Comparison of ENCODE assay signal across 8 mouse cellular contexts in the genomic region with DNA sequence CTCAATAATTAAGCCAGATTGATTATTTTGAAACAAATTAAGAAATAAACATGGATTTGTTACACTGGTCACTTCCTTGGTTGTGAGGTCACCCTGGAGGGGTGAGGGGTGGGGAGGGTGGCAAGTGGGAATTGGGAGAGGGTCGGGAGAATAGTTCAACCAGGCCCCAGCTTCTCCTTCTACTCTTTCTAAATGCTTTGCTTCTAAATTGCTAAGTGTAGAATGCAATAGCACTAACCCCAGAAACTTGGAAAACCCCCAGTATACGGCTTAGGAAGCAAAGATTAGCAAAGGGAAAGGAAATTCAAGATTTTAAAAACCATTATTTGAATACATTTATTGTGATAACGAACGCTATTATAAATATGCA. TPM values are rescaled to one million over a fixed set of nuclear protein-coding genes. Genes with fewer than 3 reads are reported as not detected.
A peak's percentile ranks its signal among the peaks of the same experiment; 100 is the strongest.
DNase-seq lines count a peak whose midpoint lies in the region; ATAC-seq lines count a peak whose summit lies in the region.

No protein-coding gene starts in this region.

- no peaks in the 10 kb centered on the region for H3K27me3 ChIP-seq in kidney, embryonic 15.5 days
- H3K27me3 ChIP-seq in forebrain, embryonic 16.5 days (replicated peaks; ENCODE audit: control insufficient read depth, insufficient read depth, low read length), result no peaks in the 10 kb centered on the region
- no peaks in the 10 kb centered on the region for H3K27me3 ChIP-seq in midbrain, embryonic 12.5 days

- H3K4me1 ChIP-seq in kidney, embryonic 15.5 days, result peaks cover 20% of the 10 kb centered on the region
- peaks cover 24% of the 10 kb centered on the region for H3K4me1 ChIP-seq in forebrain, embryonic 16.5 days (replicated peaks; ENCODE audit: control insufficient read depth, insufficient read depth, low read length)
- peaks cover 26% of the 10 kb centered on the region for H3K4me1 ChIP-seq in midbrain, embryonic 12.5 days

- H3K9me3 ChIP-seq in kidney, embryonic 15.5 days (replicated peaks), result no peaks in the 10 kb centered on the region
- H3K9me3 ChIP-seq in forebrain, embryonic 16.5 days (ENCODE audit: control insufficient read depth, low read length), result no peaks in the 10 kb centered on the region
- no peaks in the 10 kb centered on the region for H3K9me3 ChIP-seq in midbrain, embryonic 12.5 days

- no peaks in the 10 kb centered on the region for H3K36me3 ChIP-seq in kidney, embryonic 15.5 days
- H3K36me3 ChIP-seq in forebrain, embryonic 16.5 days (ENCODE audit: control insufficient read depth, insufficient read depth), result no peaks in the 10 kb centered on the region
- H3K36me3 ChIP-seq in midbrain, embryonic 12.5 days, result no peaks in the 10 kb centered on the region

- H3K27ac ChIP-seq in kidney, embryonic 15.5 days, result no peak overlapping the region
- no peak overlapping the region for H3K27ac ChIP-seq in forebrain, embryonic 16.5 days (ENCODE audit: low read length)
- no peak overlapping the region for H3K27ac ChIP-seq in midbrain, embryonic 12.5 days (replicated peaks)

- no peak overlapping the region for H3K9ac ChIP-seq in kidney, embryonic 15.5 days
- H3K9ac ChIP-seq in forebrain, embryonic 16.5 days (replicated peaks; ENCODE audit: low read depth, low read length), result no peak overlapping the region
- no peak overlapping the region; the same call in 1 of the 2 replicates for H3K9ac ChIP-seq in midbrain, embryonic 12.5 days (replicated peaks)

- ATAC-seq in kidney, embryonic 15.5 days (replicated peaks; ENCODE audit: low FRiP score), result no peak
- no peak for ATAC-seq in forebrain, embryonic 16.5 days
- ATAC-seq in midbrain, embryonic 12.5 days (ENCODE audit: low FRiP score, low read depth), result no peak

- 72% methylated on average over 4 of the region's 4 CpGs for WGBS in kidney, embryonic 15.5 days
- 50% methylated on average over 4 of the region's 4 CpGs for WGBS in forebrain, embryonic 16.5 days
- WGBS in midbrain, embryonic 12.5 days, result 72% methylated on average over 4 of the region's 4 CpGs

- H3K4me2 ChIP-seq in kidney, embryonic 15.5 days, result peak overlapping the region; percentile 87
- peak overlapping the region; percentile 84 for H3K4me2 ChIP-seq in forebrain, embryonic 16.5 days (ENCODE audit: low read length)
- H3K4me2 ChIP-seq in midbrain, embryonic 12.5 days (replicated peaks), result peak overlapping the region; percentile 76

- DNase-seq in kidney, adult 18-20 months, result no peak
- peak; percentile 31 for DNase-seq in adipocyte (ENCODE audit: low spot score)
- DNase-seq in frontal cortex, postnatal 25 days (ENCODE audit: low spot score in 2 of 2), result no peak
- DNase-seq in cerebellum, adult 18-20 months, result no peak
- DNase-seq in urinary bladder, postnatal 14 days (ENCODE audit: low spot score), result no peak

- H3K4me3 ChIP-seq in kidney, embryonic 15.5 days (replicated peaks), result peak overlapping the region; percentile 65; the same call in 1 of the 2 replicates
- H3K4me3 ChIP-seq in forebrain, embryonic 16.5 days (replicated peaks; ENCODE audit: low read length), result peak overlapping the region; percentile 18
- H3K4me3 ChIP-seq in midbrain, embryonic 12.5 days, result peak overlapping the region; percentile 67; the same call in 1 of the 2 replicates

RNA-seq across cellular contexts. Expression of a gene that starts 3.3 kb away (rescaled TPM):
- polyA plus RNA-seq in kidney, embryonic 15.5 days (2015; fragmentation: Nextera tagmentation; extraction: Ambion mirVana), result 66.0 and 70.1 TPM in 2 replicates
- polyA plus RNA-seq in forebrain, embryonic 16.5 days (2015; fragmentation: Nextera tagmentation; extraction: Ambion mirVana), result 72.2 and 80.1 TPM in 2 replicates
- polyA plus RNA-seq in midbrain, embryonic 12.5 days (2016; fragmentation: Nextera tagmentation; extraction: Ambion mirVana), result 70.8 and 80.6 TPM in 2 replicates
